Mouse (Mus musculus): ENCODE measurements around the gene Esrrg. TPM values are rescaled to one million over a fixed set of nuclear protein-coding genes. Genes with fewer than 3 reads are reported as not detected.

The Esrrg gene
- total and polyA plus RNA-seq, 3 experiments, result 0.01 TPM; not detected in 2

DNA sequence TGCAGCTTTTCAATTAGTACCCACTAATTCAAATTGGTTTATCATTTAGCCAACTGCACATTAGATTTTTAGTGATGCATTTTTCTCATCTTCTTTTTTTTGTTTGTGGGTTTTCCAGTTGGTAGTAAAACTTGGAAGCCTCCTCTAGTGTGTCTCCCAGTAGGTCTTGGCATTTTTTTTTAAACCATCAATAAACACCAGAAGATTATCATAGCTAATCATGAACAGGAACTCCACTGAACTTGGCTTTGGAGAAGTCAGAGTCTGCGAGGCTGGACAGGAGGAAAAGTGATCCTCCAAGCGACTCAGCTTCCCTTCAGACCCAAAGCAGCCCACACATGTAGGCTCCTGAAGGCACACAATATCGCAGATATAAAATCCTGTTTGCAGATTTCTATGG lies 155.2 kb downstream of the Esrrg start:
- Histone ChIP-seq H3K27ac (ENCODE audit: control insufficient read depth, low read depth, low read length) (no peak overlapping the region), H3K36me3 (ENCODE audit: control insufficient read depth in 1 of 2, insufficient read depth in 2 of 2, low read length in 2 of 2) (no peaks in the 10 kb centered on the region), H3K4me3 (ENCODE audit: control insufficient read depth in 1 of 2, insufficient read depth in 1 of 2, low read depth in 2 of 2, low read length in 2 of 2) (no peak overlapping the region), H3K9ac (ENCODE audit: control insufficient read depth, low read depth, low read length, poor library complexity, severe bottlenecking) (no peak overlapping the region), H3K9me3 (replicated peaks; ENCODE audit: insufficient read depth, low read length) (no peaks in the 10 kb centered on the region), H3K27me3 (ENCODE audit: control insufficient read depth in 1 of 2, insufficient read depth in 2 of 2, low read length in 2 of 2) (no peaks in the 10 kb centered on the region), H3K79me2 (ENCODE audit: control insufficient read depth, insufficient read depth, low read length, poor library complexity) (no peaks in the 10 kb centered on the region), H3K4me1 (ENCODE audit: control insufficient read depth in 1 of 2, insufficient read depth in 2 of 2, low read length in 2 of 2) (no peaks in the 10 kb centered on the region)
- TF ChIP-seq SMC3 (IDR thresholded peaks at IDR 0.05; ENCODE audit: low read depth, low read length) (no peak), MXI1 (IDR thresholded peaks at IDR 0.05; ENCODE audit: low read depth, low read length) (no peak), E2F4 (IDR thresholded peaks at IDR 0.05; ENCODE audit: borderline replicate concordance, low read depth, low read length) (no peak), RAD21 (IDR thresholded peaks at IDR 0.05; ENCODE audit: low read depth, low read length) (no peak), MAZ (IDR thresholded peaks at IDR 0.05; ENCODE audit: low read depth, low read length) (no peak), MAX (IDR thresholded peaks at IDR 0.05; ENCODE audit: low read length) (no peak), KAT2A (conservative IDR thresholded peaks at IDR 0.05; ENCODE audit: low read depth, low read length) (no peak), ETS1 (IDR thresholded peaks at IDR 0.05; ENCODE audit: low read depth, low read length) (no peak), MAFK (IDR thresholded peaks at IDR 0.05; ENCODE audit: borderline replicate concordance, low read depth, low read length) (no peak), JUND (IDR thresholded peaks at IDR 0.05; ENCODE audit: low read depth, low read length) (no peak), BHLHE40 (IDR thresholded peaks at IDR 0.05; ENCODE audit: borderline replicate concordance, low read depth, low read length) (no peak), UBTF (IDR thresholded peaks at IDR 0.05; ENCODE audit: borderline replicate concordance, insufficient read depth, low read depth, low read length) (no peak), RCOR1 (IDR thresholded peaks at IDR 0.05; ENCODE audit: low read depth, low read length) (no peak), TCF12 (IDR thresholded peaks at IDR 0.05; ENCODE audit: low read depth, low read length) (no peak), CHD2 (IDR thresholded peaks at IDR 0.05; ENCODE audit: low read length) (no peak), POLR2A (IDR thresholded peaks at IDR 0.05; ENCODE audit: control insufficient read depth in 1 of 2, insufficient read depth in 1 of 2, low read depth in 1 of 2, low read length in 2 of 2, poor library complexity in 1 of 2) (no peak)
- DNase-seq (ENCODE audit: low read depth, low spot score), result no peak

DNA sequence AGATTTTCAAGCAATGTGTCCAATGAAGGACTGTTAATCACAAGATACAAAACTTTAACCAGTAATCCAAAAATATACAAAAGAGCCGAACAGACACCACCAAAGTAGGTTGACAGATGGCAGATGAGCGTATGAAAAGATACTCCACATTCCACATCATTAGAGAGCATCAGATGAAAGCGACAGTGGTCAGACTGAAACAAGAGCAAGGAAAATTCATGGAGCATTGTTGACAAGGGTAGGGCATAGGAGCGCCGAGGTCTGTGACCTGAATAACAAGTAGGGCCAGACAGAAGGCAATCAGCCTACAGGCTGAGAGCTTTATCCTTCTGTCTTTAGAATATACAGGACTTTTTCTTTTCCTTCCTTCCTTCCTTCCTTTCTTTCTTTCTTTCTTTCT lies 157.0 kb downstream of the Esrrg start:
- Histone ChIP-seq H3K36me3 (ENCODE audit: control insufficient read depth in 1 of 2, insufficient read depth in 2 of 2, low read length in 2 of 2) (no peaks in the 10 kb centered on the region), H3K4me1 (ENCODE audit: control insufficient read depth in 1 of 2, insufficient read depth in 2 of 2, low read length in 2 of 2) (no peaks in the 10 kb centered on the region), H3K79me2 (ENCODE audit: control insufficient read depth, insufficient read depth, low read length, poor library complexity) (no peaks in the 10 kb centered on the region), H3K27ac (ENCODE audit: control insufficient read depth, low read depth, low read length) (no peak overlapping the region), H3K9me3 (replicated peaks; ENCODE audit: insufficient read depth, low read length) (no peaks in the 10 kb centered on the region), H3K27me3 (ENCODE audit: control insufficient read depth in 1 of 2, insufficient read depth in 2 of 2, low read length in 2 of 2) (no peaks in the 10 kb centered on the region), H3K4me3 (ENCODE audit: control insufficient read depth in 1 of 2, insufficient read depth in 1 of 2, low read depth in 2 of 2, low read length in 2 of 2) (no peak overlapping the region), H3K9ac (ENCODE audit: control insufficient read depth, low read depth, low read length, poor library complexity, severe bottlenecking) (no peak overlapping the region)
- TF ChIP-seq TCF12 (IDR thresholded peaks at IDR 0.05; ENCODE audit: low read depth, low read length) (no peak), CHD2 (IDR thresholded peaks at IDR 0.05; ENCODE audit: low read length) (no peak)
- no peak for DNase-seq (ENCODE audit: low read depth, low spot score)

DNA sequence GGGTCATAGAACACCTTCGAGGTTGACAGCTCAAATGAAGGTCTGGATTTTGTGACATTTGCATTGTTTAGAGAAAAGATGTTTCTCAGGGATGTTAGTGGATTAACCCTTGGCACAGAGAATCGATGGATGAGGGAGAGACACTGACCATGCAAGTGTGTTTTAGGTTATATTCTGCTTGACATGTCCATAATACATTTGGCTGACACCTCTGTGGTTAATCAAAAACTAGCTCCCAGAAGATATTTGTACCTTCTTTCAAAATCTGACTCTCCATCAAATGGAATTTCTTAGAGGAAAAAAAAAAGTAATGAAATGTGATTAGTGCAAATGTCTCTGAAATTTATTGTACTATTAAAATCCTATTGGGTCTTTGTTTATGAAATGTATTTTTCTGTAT lies 158.8 kb downstream of the Esrrg start:
- Histone ChIP-seq H3K9ac (ENCODE audit: control insufficient read depth, low read depth, low read length, poor library complexity, severe bottlenecking) (no peak overlapping the region), H3K4me1 (ENCODE audit: control insufficient read depth in 1 of 2, insufficient read depth in 2 of 2, low read length in 2 of 2) (no peaks in the 10 kb centered on the region), H3K4me3 (ENCODE audit: control insufficient read depth in 1 of 2, insufficient read depth in 1 of 2, low read depth in 2 of 2, low read length in 2 of 2) (no peak overlapping the region), H3K27ac (ENCODE audit: control insufficient read depth, low read depth, low read length) (no peak overlapping the region), H3K9me3 (replicated peaks; ENCODE audit: insufficient read depth, low read length) (no peaks in the 10 kb centered on the region), H3K79me2 (ENCODE audit: control insufficient read depth, insufficient read depth, low read length, poor library complexity) (no peaks in the 10 kb centered on the region), H3K36me3 (ENCODE audit: control insufficient read depth in 1 of 2, insufficient read depth in 2 of 2, low read length in 2 of 2) (no peaks in the 10 kb centered on the region), H3K27me3 (ENCODE audit: control insufficient read depth in 1 of 2, insufficient read depth in 2 of 2, low read length in 2 of 2) (no peaks in the 10 kb centered on the region)
- TF ChIP-seq USF1 (IDR thresholded peaks at IDR 0.05; ENCODE audit: low read depth, low read length), result no peak
- TF ChIP-seq RCOR1 (IDR thresholded peaks at IDR 0.05; ENCODE audit: low read depth, low read length), result no peak
- TF ChIP-seq MYB (IDR thresholded peaks at IDR 0.05; ENCODE audit: low read depth, low read length), result no peak
- no peak for TF ChIP-seq MEF2A (IDR thresholded peaks at IDR 0.05; ENCODE audit: extremely low read depth, insufficient replicate concordance, low read depth, low read length, poor library complexity, severe bottlenecking)
- no peak for TF ChIP-seq CTCF (IDR thresholded peaks at IDR 0.05 in 2 of 3, conservative IDR thresholded peaks at IDR 0.05 in 1 of 3; ENCODE audit: control insufficient read depth in 1 of 3, insufficient read depth in 1 of 3, low read depth in 2 of 3, low read length in 3 of 3, poor library complexity in 1 of 3, severe bottlenecking in 1 of 3)
- TF ChIP-seq USF2 (IDR thresholded peaks at IDR 0.05; ENCODE audit: borderline replicate concordance in 1 of 2, insufficient read depth in 1 of 2, low read depth in 1 of 2, low read length in 2 of 2), result no peak
- no peak for TF ChIP-seq POLR2AphosphoS2 (IDR thresholded peaks at IDR 0.05; ENCODE audit: low read length)
- TF ChIP-seq GATA1 (IDR thresholded peaks at IDR 0.05; ENCODE audit: low read depth, low read length), result no peak
- no peak for TF ChIP-seq MAX (IDR thresholded peaks at IDR 0.05; ENCODE audit: low read length)
- no peak for TF ChIP-seq POLR2A (IDR thresholded peaks at IDR 0.05; ENCODE audit: control insufficient read depth in 1 of 2, insufficient read depth in 1 of 2, low read depth in 1 of 2, low read length in 2 of 2, poor library complexity in 1 of 2)
- no peak for TF ChIP-seq GABPA (IDR thresholded peaks at IDR 0.05; ENCODE audit: low read depth, low read length)
- no peak for TF ChIP-seq NELFE (IDR thresholded peaks at IDR 0.05; ENCODE audit: low read depth, low read length)
- no peak for DNase-seq (ENCODE audit: low read depth, low spot score)
